Mouse (Mus musculus): ENCODE measurements around the gene Rpl11.
"Not testable (repeated sequence)": the region's sequence is repeated elsewhere in the genome, so short reads cannot be mapped to it uniquely, and the experiment has no call there.

Rpl11 gene

GRCm38 (mm10) chr4:136070592-136070991 is 17.4 kb upstream of the Rpl11 start:
- DNase-seq (ENCODE audit: low read depth, low spot score) = no peak

GRCm38 (mm10) chr4:136069954-136070353 is 16.7 kb upstream of the Rpl11 start:
- DNase-seq (ENCODE audit: low read depth, low spot score) = peak; percentile 85

- no peak for DNase-seq (ENCODE audit: low read depth, low spot score)
These were observed 16.1 kb upstream of the Rpl11 start for GRCm38 (mm10) chr4:136069313-136069712.

DNA sequence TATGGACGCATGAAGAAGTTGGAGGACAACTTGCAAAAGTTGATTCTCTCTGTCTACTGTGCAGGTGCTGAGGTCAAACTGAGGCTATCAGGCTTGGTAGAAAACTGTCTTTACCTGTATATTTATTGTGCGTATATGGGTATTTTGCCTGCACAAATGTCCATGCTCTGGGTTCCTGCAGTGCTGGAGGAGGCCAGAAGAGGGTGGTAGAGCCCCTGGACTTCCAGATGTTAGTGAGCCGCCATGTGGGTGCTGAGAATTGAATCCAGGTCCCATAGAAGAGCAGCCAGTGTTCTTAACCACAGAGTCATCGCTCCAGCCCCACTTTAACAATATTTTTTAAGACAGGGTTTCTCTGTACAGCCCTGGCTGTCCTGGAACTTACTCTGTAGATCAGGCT is 9.9 kb upstream of the Rpl11 start:
- DNase-seq (ENCODE audit: low read depth, low spot score) = no peak

- DNase-seq (ENCODE audit: low read depth, low spot score) = not testable (repeated sequence)
These were observed 6.7 kb upstream of the Rpl11 start for GRCm38 (mm10) chr4:136059800-136060488.

DNA sequence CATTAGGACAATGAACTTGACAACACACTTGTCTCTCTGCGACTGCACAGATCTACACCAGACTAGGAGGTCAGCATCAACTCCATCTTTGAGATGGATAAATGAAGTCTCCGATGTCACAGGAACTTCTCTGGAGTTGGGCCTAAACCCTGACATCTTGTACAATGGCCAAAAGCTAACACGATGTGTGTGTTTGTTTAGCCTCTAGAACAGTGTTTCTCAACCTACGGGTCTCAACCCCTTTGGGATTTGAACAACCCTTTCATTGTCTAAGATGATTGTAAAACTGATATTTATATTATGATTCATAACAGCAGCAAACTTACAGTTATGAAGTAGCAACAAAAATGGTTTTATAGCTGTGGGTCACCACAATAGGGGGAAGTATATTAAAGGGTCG is 4.7 kb upstream of the Rpl11 start:
- DNase-seq (ENCODE audit: low read depth, low spot score) = no peak

DNA sequence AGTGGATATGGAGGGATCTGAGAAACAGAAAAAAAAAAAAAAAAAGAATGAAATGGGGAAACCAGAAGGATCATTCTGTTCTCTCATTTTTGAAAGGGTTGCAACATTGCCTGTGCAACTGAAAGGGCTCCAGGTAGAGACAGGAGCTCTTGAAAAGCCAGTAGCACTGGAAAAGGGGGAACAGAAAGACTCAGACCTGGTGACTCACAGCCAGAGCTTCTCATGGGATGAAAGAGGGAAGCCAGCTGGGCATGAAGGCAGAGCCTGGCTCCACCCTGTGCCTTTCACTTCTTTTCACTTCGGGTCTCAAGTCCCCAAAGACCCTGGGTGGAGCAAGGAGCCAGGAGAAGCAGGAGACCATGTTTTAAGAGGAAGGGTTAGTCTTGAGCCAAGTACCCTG is 2.8 kb upstream of the Rpl11 start:
- no peak for DNase-seq (ENCODE audit: low read depth, low spot score)

- no peak for DNase-seq (ENCODE audit: low read depth, low spot score)
These were observed 615 bp upstream of the Rpl11 start for GRCm38 (mm10) chr4:136053843-136054242.

GRCm38 (mm10) chr4:136052534-136053246 is 538 bp downstream of the Rpl11 start:
- peak; percentile 23 for DNase-seq (ENCODE audit: low read depth, low spot score)

- DNase-seq (ENCODE audit: low read depth, low spot score) = no peak
These were observed 1.2 kb downstream of the Rpl11 start for GRCm38 (mm10) chr4:136052060-136052459.

DNA sequence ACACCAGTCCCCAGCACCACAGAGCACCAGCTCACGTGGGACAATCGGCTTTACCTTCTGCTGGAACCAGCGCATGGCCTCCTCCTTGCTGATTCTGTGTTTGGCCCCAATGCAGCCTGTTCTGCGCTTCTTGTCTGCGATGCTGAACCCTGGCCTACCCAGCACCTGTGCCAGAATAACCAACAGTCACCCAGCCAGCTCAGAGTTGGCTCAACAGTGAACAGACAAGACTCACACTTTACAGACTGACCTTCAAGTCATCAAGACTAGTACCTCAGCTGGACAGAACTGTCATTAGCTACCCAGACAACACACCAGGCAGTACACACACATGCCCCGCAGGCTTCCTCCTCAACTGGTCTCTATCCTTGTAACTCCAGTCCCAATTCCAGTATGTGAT is 3.0 kb downstream of the Rpl11 start:
- no peak for DNase-seq (ENCODE audit: low read depth, low spot score)

DNA sequence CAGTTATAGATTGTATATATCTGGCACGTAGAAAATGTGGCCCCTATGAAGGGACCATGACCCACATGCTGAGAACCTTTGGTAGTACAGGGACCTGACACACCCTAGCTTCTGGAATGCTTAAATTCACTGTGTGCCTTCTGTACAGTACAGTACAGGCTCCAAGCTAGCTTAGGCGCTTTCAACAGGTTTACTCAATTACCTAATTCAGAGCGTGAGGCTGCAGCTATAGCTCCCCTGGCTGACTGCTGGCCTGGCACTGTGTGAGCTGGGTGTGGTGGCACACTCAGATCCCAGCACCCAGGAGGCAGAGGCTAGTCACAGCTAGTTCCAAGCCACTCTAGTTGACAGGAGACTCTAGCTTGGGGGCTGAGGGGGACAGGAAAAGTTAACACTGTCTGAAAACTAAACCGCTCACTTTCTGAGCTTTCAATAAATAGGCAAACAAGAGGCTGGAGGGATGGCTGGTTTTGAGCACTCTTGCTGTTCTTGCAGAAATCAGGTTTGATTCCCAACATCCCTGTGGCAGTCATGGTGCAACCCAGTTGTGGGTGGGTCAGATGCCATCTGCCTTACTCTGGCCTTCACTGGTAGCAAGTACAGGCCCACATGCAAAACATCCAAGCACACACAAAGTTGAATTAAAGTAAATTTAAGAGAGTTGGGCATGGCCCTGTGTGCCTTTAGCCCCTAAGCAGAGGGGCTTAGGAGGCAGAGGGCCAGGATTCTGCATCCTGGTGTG is 4.8 kb downstream of the Rpl11 start:
- DNase-seq (ENCODE audit: low read depth, low spot score) = no peak

DNA sequence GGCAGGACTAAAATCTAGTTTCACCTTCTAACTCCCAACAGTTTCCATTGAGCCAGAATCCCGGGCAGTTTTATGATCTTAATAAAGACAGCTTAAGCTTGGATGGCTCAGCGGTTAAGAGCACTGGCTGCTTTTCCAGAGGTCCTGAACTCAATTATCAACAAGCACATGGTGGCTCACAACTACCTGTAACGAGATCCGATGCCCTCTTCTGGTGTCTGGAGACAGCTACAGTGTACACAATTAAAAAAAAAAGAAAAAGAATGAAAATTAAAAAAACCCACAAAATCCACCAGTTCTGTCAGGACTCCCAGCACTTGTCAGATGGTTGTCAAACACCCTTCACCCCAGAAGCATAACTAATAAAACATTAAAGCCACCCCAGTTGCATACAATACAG is 5.6 kb downstream of the Rpl11 start:
- no peak for DNase-seq (ENCODE audit: low read depth, low spot score)

GRCm38 (mm10) chr4:136046888-136047287 is 6.3 kb downstream of the Rpl11 start:
- no peak for DNase-seq (ENCODE audit: low read depth, low spot score)

- DNase-seq (ENCODE audit: low read depth, low spot score) = no peak
These were observed 8.1 kb downstream of the Rpl11 start for GRCm38 (mm10) chr4:136045091-136045490.

- DNase-seq (ENCODE audit: low read depth, low spot score) = no peak
These were observed 9.3 kb downstream of the Rpl11 start for GRCm38 (mm10) chr4:136043784-136044400.

DNA sequence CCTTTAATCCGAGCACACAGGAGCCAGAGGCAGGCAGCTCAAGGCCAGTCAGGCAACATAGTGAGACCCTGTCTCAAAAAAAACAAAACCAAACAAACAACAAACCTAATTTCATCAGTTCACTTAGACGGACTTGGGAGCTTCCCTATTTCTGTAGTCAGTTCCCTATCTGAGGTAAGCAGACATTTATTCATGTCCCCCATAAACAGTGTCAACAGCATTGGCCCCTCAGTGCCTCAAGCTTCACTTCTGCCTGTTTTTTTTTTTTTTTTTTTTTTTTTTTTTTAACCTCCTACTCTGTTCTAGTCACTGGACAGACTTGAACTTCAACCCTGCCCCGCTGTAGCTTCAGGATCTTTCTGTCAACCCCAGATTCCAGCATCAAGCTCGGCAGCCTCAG is 18.1 kb downstream of the Rpl11 start:
- DNase-seq (ENCODE audit: low read depth, low spot score) = no peak

DNA sequence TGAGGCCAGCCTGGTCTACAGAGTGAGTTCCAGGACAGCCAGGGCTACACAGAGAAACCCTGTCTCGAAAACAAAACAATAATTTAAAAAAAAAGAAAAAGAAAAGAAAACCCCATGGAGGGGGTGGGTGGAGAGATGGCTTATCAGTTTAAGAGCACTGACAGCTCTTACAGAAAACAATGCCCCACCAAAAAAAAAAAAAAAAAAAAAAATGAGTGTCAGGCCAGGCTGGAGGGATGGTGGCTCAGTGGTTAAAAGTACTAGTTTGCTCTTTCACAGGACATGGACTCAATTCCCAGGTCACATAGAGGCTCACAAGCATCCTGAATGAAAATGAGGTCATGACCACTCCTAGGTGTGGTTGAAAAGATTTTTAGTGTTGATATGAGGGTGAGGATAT is 20.0 kb downstream of the Rpl11 start:
- DNase-seq (ENCODE audit: low read depth, low spot score) = no peak

GRCm38 (mm10) chr4:136030968-136031909 is 22.0 kb downstream of the Rpl11 start:
- DNase-seq (ENCODE audit: low read depth, low spot score) = peak; percentile 73

- DNase-seq (ENCODE audit: low read depth, low spot score) = no peak
These were observed 24.5 kb downstream of the Rpl11 start for GRCm38 (mm10) chr4:136028689-136029088.

DNA sequence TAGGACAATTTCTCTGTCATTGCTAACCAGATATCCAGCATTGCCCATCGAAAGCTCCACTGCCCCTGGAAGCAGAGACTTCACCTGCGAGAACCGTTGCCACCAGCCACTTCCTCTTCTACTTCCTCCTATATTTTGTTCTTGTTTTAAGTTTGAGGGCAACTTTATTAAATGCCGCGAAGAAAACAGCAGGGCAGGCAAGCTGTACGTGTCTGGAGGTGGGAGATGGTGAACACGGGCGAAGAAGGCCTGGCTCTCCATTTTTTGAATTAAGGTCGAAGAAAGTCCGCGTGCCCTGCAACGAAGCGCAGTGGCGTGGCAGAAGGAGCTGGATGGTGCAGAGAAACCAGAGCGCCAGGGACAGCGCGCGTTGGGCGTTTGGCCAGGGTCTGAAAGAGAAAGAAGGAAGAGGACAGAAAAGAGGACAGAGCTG is 25.1 kb downstream of the Rpl11 start:
- DNase-seq (ENCODE audit: low read depth, low spot score) = no peak
